Mouse (Mus musculus) layer of hippocampus, adult 9-11 months (tissue): ENCODE results near the gene Ms4a2.

Experiments used
- DNase-seq: peaks from one replicate; pipeline ENCODE4 v3.0.0; 2022

The Ms4a2 gene

GRCm38 (mm10) chr19:11623551-11623950 lies at the start of gene Ms4a2:
Gene Ms4a2, minus strand, starts transcription at chr19:11623719.
- no peak for DNase-seq

GRCm38 (mm10) chr19:11661562-11661961 lies 38.0 kb upstream of the Ms4a2 start:
- no peak for DNase-seq

- DNase-seq: no peak
These were observed 36.9 kb upstream of the Ms4a2 start, which contains the start of gene Oosp2 for GRCm38 (mm10) chr19:11660459-11660858. Gene Oosp2, minus strand, starts transcription at chr19:11660559.

- DNase-seq: no peak
These were observed 35.6 kb upstream of the Ms4a2 start for GRCm38 (mm10) chr19:11659142-11659541.

- DNase-seq: no peak
These were observed 26.0 kb upstream of the Ms4a2 start for GRCm38 (mm10) chr19:11649564-11649963.

- DNase-seq: no peak
These were observed 22.6 kb upstream of the Ms4a2 start for GRCm38 (mm10) chr19:11646166-11646565.

- DNase-seq: no peak
These were observed 17.2 kb upstream of the Ms4a2 start, which contains the start of gene Ms4a3 for GRCm38 (mm10) chr19:11640732-11641131. Gene Ms4a3, minus strand, starts transcription at chr19:11640851.

GRCm38 (mm10) chr19:11639038-11639437 lies 15.5 kb upstream of the Ms4a2 start:
- DNase-seq: no peak

GRCm38 (mm10) chr19:11635572-11635971 lies 12.1 kb upstream of the Ms4a2 start:
- DNase-seq: no peak

GRCm38 (mm10) chr19:11634330-11634729 lies 10.8 kb upstream of the Ms4a2 start:
- DNase-seq: no peak

GRCm38 (mm10) chr19:11633732-11634131 lies 10.2 kb upstream of the Ms4a2 start:
- DNase-seq: no peak

- DNase-seq: no peak
These were observed 1.7 kb upstream of the Ms4a2 start for GRCm38 (mm10) chr19:11625231-11625630.

- no peak for DNase-seq
These were observed 1.3 kb upstream of the Ms4a2 start for GRCm38 (mm10) chr19:11624800-11625199.

GRCm38 (mm10) chr19:11617983-11618382 lies 5.5 kb downstream of the Ms4a2 start:
- no peak for DNase-seq

- DNase-seq: no peak
These were observed 8.7 kb downstream of the Ms4a2 start for GRCm38 (mm10) chr19:11614805-11615204.

GRCm38 (mm10) chr19:11613776-11614443 lies 9.6 kb downstream of the Ms4a2 start:
- DNase-seq: no peak

- DNase-seq: no peak
These were observed 10.4 kb downstream of the Ms4a2 start for GRCm38 (mm10) chr19:11613084-11613483.

- DNase-seq: no peak
These were observed 11.2 kb downstream of the Ms4a2 start for GRCm38 (mm10) chr19:11612293-11612692.

- peak; percentile 35 for DNase-seq
These were observed 12.0 kb downstream of the Ms4a2 start for GRCm38 (mm10) chr19:11611541-11611945.

- no peak for DNase-seq
These were observed 15.3 kb downstream of the Ms4a2 start for GRCm38 (mm10) chr19:11608172-11608571.

GRCm38 (mm10) chr19:11604603-11605002 lies 18.9 kb downstream of the Ms4a2 start, which contains the start of gene Ms4a6d:
Gene Ms4a6d, minus strand, starts transcription at chr19:11604849.
- DNase-seq: no peak

- DNase-seq: peak; percentile 60
These were observed 21.5 kb downstream of the Ms4a2 start for GRCm38 (mm10) chr19:11602026-11602425.

- DNase-seq: no peak
These were observed 22.2 kb downstream of the Ms4a2 start for GRCm38 (mm10) chr19:11601349-11601748.

- DNase-seq: no peak
These were observed 33.5 kb downstream of the Ms4a2 start for GRCm38 (mm10) chr19:11589891-11590449.

- no peak for DNase-seq
These were observed 34.3 kb downstream of the Ms4a2 start for GRCm38 (mm10) chr19:11589205-11589604.
